Mouse (Mus musculus) lung, postnatal 10 days (tissue): ENCODE data around the gene Atp2a3.

Experiments used
- DNase-seq: peaks from one replicate; pipeline ENCODE4 v3.0.0; 2021

The Atp2a3 gene

GRCm38 (mm10) chr11:73007698-73008481 lies 46.9 kb downstream of the Atp2a3 start:
- peak; percentile 78 for DNase-seq

- no peak for DNase-seq
These were observed 47.9 kb downstream of the Atp2a3 start for GRCm38 (mm10) chr11:73008826-73009225.

GRCm38 (mm10) chr11:73009531-73010274 lies 48.7 kb downstream of the Atp2a3 start:
- no peak for DNase-seq

GRCm38 (mm10) chr11:73013981-73014380 lies 53.0 kb downstream of the Atp2a3 start:
- no peak for DNase-seq

GRCm38 (mm10) chr11:73014831-73015344 lies 53.9 kb downstream of the Atp2a3 start:
- DNase-seq, result no peak

GRCm38 (mm10) chr11:73015391-73016102 lies 54.6 kb downstream of the Atp2a3 start:
- DNase-seq, result peak; percentile 40

- no peak for DNase-seq
These were observed 55.1 kb downstream of the Atp2a3 start for GRCm38 (mm10) chr11:73016103-73016420.

GRCm38 (mm10) chr11:73018471-73019146 lies 57.6 kb downstream of the Atp2a3 start, which contains the start of gene Camkk1:
Gene Camkk1 (plus strand): TSS chr11:73019008.
- peak; percentile 95 for DNase-seq

GRCm38 (mm10) chr11:73019147-73019795 lies 58.3 kb downstream of the Atp2a3 start:
- peak; percentile 62 for DNase-seq

GRCm38 (mm10) chr11:73020953-73021800 lies 60.2 kb downstream of the Atp2a3 start:
- DNase-seq, result no peak

- peak; percentile 49 for DNase-seq
These were observed 62.1 kb downstream of the Atp2a3 start for GRCm38 (mm10) chr11:73023099-73023498.

GRCm38 (mm10) chr11:73023827-73024226 lies 62.9 kb downstream of the Atp2a3 start:
- DNase-seq, result no peak

- DNase-seq, result peak; percentile 42
These were observed 63.4 kb downstream of the Atp2a3 start for GRCm38 (mm10) chr11:73024236-73024904.

- peak; percentile 66 for DNase-seq
These were observed 66.0 kb downstream of the Atp2a3 start for GRCm38 (mm10) chr11:73026961-73027360.

- DNase-seq, result peak; percentile 95
These were observed 70.0 kb downstream of the Atp2a3 start for GRCm38 (mm10) chr11:73030821-73031498.

GRCm38 (mm10) chr11:73031536-73031935 lies 70.6 kb downstream of the Atp2a3 start:
- DNase-seq, result no peak

- DNase-seq, result no peak
These were observed 75.1 kb downstream of the Atp2a3 start for GRCm38 (mm10) chr11:73036077-73036476.

- no peak for DNase-seq
These were observed 75.9 kb downstream of the Atp2a3 start for GRCm38 (mm10) chr11:73036889-73037288.

GRCm38 (mm10) chr11:73037691-73038090 lies 76.7 kb downstream of the Atp2a3 start:
- DNase-seq, result no peak
